Mouse (Mus musculus) hindbrain, embryonic 16.5 days (tissue): ENCODE measurements around the gene Slc7a7. TPM values are rescaled to one million over a fixed set of nuclear protein-coding genes. Genes with fewer than 3 reads are reported as not detected.
A peak's percentile ranks its signal among the peaks of the same experiment; 100 is the strongest.

Experiments used
- ATAC-seq: fragments of 200-750 bp; cut with Nextera tagmentation; 2 replicates; pipeline ENCODE4 v1.8.0; 2017; ENCODE audit warnings: moderate TSS enrichment, moderate library complexity
- H3K27ac ChIP-seq: fragments of 300-500 bp; sonication (generic); 2 replicates; pipeline ENCODE4 v1.5.1; 2014; ENCODE audit warnings: low read depth, mild to moderate bottlenecking, control low read depth, low read length, moderate library complexity
- H3K27me3 ChIP-seq: fragments of 300-500 bp; sonication (generic); replicated peaks from 2 replicates; pipeline ENCODE4 v1.6.1; 2014; ENCODE audit warnings: low read length; ENCODE audit not compliant: control insufficient read depth, insufficient read depth
- H3K36me3 ChIP-seq: fragments of 300-500 bp; sonication (generic); 2 replicates; pipeline ENCODE4 v1.6.1; 2014; ENCODE audit warnings: mild to moderate bottlenecking, low read length, moderate library complexity, mixed read lengths; ENCODE audit not compliant: control insufficient read depth, insufficient read depth
- H3K4me1 ChIP-seq: fragments of 300-500 bp; sonication (generic); 2 replicates; pipeline ENCODE4 v1.6.1; 2014; ENCODE audit warnings: low read depth, low read length; ENCODE audit not compliant: control insufficient read depth, insufficient read depth
- H3K4me2 ChIP-seq: fragments of 300-500 bp; sonication (generic); 2 replicates; pipeline ENCODE4 v1.6.1; 2014; ENCODE audit warnings: mild to moderate bottlenecking, low read length, control low read depth, moderate library complexity
- H3K4me3 ChIP-seq: fragments of 300-500 bp; sonication (generic); 2 replicates; pipeline ENCODE4 v1.5.1; 2014; ENCODE audit warnings: mild to moderate bottlenecking, low read length, control low read depth, moderate library complexity
- H3K9ac ChIP-seq: fragments of 300-500 bp; sonication (generic); 2 replicates; pipeline ENCODE4 v1.6.1; 2014; ENCODE audit warnings: low read depth, mild to moderate bottlenecking, control low read depth, low read length, moderate library complexity
- H3K9me3 ChIP-seq: fragments of 300-500 bp; sonication (generic); 2 replicates; pipeline ENCODE4 v1.6.1; 2014; ENCODE audit warnings: mild to moderate bottlenecking, low read length, moderate library complexity; ENCODE audit not compliant: control insufficient read depth
- WGBS: fragments of 180-500 bp; shearing (Covaris S2); extraction: QIAGEN DNeasy Blood & Tissue Kit; methylation state at CpG from one replicate; pipeline ENCODE4 v1.1.7; 2014; 5-methylcytosine and 5-hydroxymethylcytosine counted together
- polyA plus RNA-seq: library from polyadenylated mRNA; unstranded; fragments of >200 nt; fragmentation: Nextera tagmentation; extraction: Ambion mirVana; gene quantifications from 2 replicates; pipeline ENCODE4 v1.2.1, GENCODE M21; 2015

The Slc7a7 gene
- polyA plus RNA-seq, 1 experiment from 2014 or later = 4.9 TPM

GRCm38 (mm10) chr14:54371460-54371859, 46.1 kb downstream of the Slc7a7 start:
- 98% methylated on average over 10 of the region's 10 CpGs for whole genome bisulfite sequencing
- Histone ChIP-seq H3K27ac (no peak overlapping the region), H3K9me3 (no peaks in the 10 kb centered on the region), H3K36me3 (peaks cover 41% of the 10 kb centered on the region), H3K4me2 (no peak overlapping the region), H3K9ac (no peak overlapping the region), H3K4me1 (no peaks in the 10 kb centered on the region), H3K4me3 (no peak overlapping the region), H3K27me3 (no peaks in the 10 kb centered on the region)
- ATAC-seq = peak; percentile 28; the same call in 1 of the 2 replicates

DNA sequence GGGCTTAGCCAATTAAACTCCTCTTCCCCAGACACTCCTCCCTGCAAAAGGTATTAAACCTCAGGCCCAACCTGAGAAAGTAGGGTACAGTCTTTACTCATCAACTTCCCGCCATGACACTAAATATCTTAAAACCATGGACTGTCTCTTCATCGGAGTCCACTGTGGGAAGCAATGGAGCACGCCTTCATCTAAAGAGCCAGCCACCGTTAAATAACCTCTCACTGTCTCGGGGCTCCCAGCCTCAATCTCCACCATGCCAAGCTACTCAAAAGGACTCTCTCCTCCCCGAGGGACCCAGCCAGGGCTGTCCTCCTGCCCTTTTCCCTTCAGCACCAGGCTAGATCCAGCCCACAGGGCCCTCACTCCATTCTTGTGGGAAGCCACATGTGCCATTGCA, 47.0 kb downstream of the Slc7a7 start:
- no peak for ATAC-seq
- Histone ChIP-seq H3K27me3 (no peaks in the 10 kb centered on the region), H3K9ac (no peak overlapping the region), H3K4me1 (no peaks in the 10 kb centered on the region), H3K27ac (no peak overlapping the region), H3K4me2 (no peak overlapping the region), H3K4me3 (no peak overlapping the region), H3K36me3 (peaks cover 41% of the 10 kb centered on the region), H3K9me3 (no peaks in the 10 kb centered on the region)
- WGBS = 91% methylated on average over 6 of the region's 6 CpGs

DNA sequence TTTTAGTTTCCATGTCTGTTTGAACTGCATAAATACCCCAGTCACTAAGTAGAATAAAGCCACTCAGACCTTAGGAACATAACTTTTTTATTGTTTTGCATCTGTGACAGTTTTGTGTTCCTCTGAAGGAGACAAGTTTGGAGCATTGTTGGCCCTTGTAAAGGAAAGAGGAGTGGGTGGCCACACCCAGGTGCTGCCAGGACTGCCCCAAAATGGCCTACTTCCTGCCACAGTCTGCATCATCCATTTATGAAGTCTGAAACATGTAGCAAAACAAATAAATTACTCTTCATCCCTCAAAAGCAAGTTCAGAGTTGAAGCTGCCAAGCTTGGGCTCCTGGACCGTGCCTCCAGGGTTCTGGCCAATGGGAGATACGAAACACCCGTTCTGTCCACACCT, 48.2 kb downstream of the Slc7a7 start:
- ATAC-seq = no peak
- H3K36me3 ChIP-seq = peaks cover 45% of the 10 kb centered on the region

GRCm38 (mm10) chr14:54367429-54368060, 50.0 kb downstream of the Slc7a7 start:
- Histone ChIP-seq H3K9me3 (no peaks in the 10 kb centered on the region), H3K4me2 (no peak overlapping the region), H3K27me3 (no peaks in the 10 kb centered on the region), H3K9ac (no peak overlapping the region), H3K4me3 (no peak overlapping the region), H3K36me3 (peaks cover 51% of the 10 kb centered on the region), H3K27ac (no peak overlapping the region), H3K4me1 (peaks cover 1% of the 10 kb centered on the region)
- no peak for ATAC-seq
- WGBS = 89% methylated on average over 18 of the region's 18 CpGs

More for the DNA sequence above, 48.2 kb downstream of the Slc7a7 start:
- no peaks in the 10 kb centered on the region for H3K9me3 ChIP-seq
- no peak overlapping the region for H3K4me3 ChIP-seq
- no peak overlapping the region for H3K9ac ChIP-seq
- H3K4me2 ChIP-seq = no peak overlapping the region
- no peaks in the 10 kb centered on the region for H3K27me3 ChIP-seq
- 96% methylated on average over 3 of the region's 3 CpGs for WGBS
- H3K4me1 ChIP-seq = no peaks in the 10 kb centered on the region
- no peak overlapping the region for H3K27ac ChIP-seq

DNA sequence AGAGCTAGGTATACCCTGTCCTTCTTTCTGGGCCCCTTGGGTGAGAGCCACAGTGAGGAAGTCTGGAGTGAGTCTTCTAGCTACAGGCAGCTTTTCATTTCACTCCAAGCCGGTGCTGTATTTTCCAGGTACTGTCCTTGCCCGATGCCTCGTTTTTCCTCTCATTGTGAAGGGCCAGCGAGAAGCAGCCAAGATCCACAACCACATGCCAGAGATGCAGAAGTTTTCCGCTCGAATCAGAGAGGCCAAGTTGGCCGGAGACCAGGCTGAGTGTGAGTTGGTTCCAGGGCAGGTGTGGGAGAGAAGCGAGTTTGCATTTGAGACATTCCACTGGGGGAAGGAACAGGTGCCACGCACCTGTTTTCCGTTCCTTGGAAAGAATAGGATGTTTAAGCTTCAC, 51.0 kb downstream of the Slc7a7 start:
- WGBS = 93% methylated on average over 10 of the region's 10 CpGs
- no peaks in the 10 kb centered on the region for H3K9me3 ChIP-seq
- no peak overlapping the region for H3K4me2 ChIP-seq
- H3K4me1 ChIP-seq = peaks cover 8% of the 10 kb centered on the region
- no peak overlapping the region for H3K4me3 ChIP-seq
- no peak overlapping the region for H3K9ac ChIP-seq
- peaks cover 51% of the 10 kb centered on the region for H3K36me3 ChIP-seq
- H3K27me3 ChIP-seq = no peaks in the 10 kb centered on the region
- no peak overlapping the region for H3K27ac ChIP-seq
- ATAC-seq = no peak

DNA sequence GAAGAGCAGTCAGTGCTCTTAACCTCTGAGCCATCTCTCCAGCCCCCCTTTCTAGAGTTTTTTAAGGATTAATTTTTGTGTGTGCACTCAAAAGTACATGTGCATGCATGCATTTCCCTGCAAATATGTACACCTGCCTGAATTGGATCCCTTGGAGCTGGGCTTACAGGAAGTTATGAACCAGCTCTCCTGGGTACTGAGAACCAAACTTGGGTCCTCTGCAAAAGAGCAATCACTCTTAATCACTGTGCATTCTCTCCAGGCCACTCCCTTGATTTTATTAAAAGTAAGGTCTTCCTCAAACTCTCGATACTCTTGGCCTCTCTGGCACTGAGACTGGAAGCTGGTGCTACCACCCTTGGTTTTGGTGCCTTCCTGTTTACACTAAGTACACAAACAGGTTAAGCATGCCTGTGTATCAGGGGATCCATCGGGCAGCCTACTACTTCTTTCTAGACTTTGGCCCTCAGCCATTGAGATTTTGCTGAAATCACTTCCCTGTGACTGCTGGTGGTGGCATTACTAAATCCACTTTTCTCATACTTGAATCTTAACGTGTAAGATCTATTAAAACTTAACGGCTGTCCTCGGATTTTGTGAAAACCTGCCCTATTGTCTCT, 52.4 kb downstream of the Slc7a7 start:
- 93% methylated on average over 5 of the region's 5 CpGs for WGBS
- no peaks in the 10 kb centered on the region for H3K9me3 ChIP-seq
- ATAC-seq = no peak
- no peak overlapping the region for H3K4me2 ChIP-seq
- no peak overlapping the region for H3K4me3 ChIP-seq
- no peaks in the 10 kb centered on the region for H3K27me3 ChIP-seq
- H3K9ac ChIP-seq = no peak overlapping the region
- peaks cover 44% of the 10 kb centered on the region for H3K36me3 ChIP-seq
- no peak overlapping the region for H3K27ac ChIP-seq
- H3K4me1 ChIP-seq = peaks cover 9% of the 10 kb centered on the region

DNA sequence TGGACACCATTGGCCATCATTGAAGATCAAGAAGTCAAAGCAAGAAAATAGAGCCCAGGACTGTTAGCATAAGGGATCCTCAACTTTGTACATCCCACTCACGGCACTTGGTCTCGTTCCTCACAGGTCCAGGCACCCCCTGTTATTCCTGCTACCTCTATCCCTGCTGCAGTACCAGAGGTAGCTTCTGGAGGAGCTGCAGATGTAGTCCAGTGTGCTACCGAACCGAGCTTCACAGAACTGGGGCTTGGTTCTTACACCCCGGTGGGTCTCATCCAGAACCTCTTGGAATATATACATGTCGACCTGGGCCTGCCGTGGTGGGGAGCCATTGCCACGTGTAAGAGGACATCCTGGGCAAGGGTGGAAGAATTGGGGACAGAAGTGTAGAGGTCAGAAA, 54.4 kb downstream of the Slc7a7 start:
- WGBS = 96% methylated on average over 8 of the region's 8 CpGs
- no peak overlapping the region for H3K4me3 ChIP-seq

DNA sequence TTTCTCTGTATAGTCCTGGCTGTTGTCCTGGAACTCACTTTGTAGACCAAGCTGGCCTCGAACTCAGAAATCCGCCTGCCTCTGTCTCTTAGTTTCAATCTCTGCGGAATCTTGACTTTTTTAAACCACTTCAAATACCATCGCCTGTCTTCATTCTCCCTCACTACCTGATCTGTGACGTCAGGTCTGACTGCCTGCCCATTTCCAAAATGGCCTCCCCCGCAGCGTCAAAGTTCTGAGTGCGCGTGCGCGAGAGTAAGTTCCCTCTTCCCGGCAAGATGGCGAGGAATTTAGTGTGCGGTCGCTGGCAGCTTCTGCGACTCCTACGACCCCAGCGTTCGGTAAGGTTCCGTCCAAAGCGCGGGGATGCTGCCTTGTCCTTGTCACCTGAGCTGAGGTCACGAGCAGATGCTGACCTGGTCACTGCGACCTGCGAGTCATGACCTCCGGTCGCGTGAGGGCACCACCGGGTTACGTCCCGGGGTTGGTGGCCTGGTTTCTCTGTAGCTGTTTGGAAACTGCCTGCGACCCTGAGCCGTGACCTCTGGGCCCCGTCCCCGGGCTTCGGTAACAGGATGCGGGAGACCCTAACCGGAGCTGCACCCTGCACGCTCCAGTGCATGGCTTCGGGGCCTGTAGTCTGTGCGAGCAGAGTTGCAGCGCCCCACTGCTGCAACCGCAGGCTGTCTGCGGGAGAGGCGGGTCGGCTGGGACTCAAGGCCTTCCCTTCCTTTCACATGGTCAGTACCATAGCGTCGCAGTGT, 56.8 kb downstream of the Slc7a7 start, which contains the start of gene Oxa1l:
Gene Oxa1l (plus strand): TSS at position 258 of the 764 bp plus-strand sequence.
- peaks cover 10% of the 10 kb centered on the region; the same call in 1 of the 2 replicates for H3K36me3 ChIP-seq
- peak within 1 kb of the TSS; percentile 91 for H3K4me2 ChIP-seq
- peaks cover 9% of the 10 kb centered on the region for H3K4me1 ChIP-seq
- under 1% methylated on average over 48 of the region's 48 CpGs for WGBS
- no peaks in the 10 kb centered on the region for H3K9me3 ChIP-seq
- ATAC-seq = peak; percentile 93
- H3K27ac ChIP-seq = peak within 1 kb of the TSS; percentile 84
- H3K9ac ChIP-seq = peak within 1 kb of the TSS; percentile 79
- no peaks in the 10 kb centered on the region for H3K27me3 ChIP-seq
- H3K4me3 ChIP-seq = peak within 1 kb of the TSS; percentile 78

More for the DNA sequence above, 54.4 kb downstream of the Slc7a7 start:
- Histone ChIP-seq H3K9me3 (no peaks in the 10 kb centered on the region), H3K4me2 (no peak overlapping the region), H3K36me3 (peaks cover 27% of the 10 kb centered on the region), H3K27me3 (no peaks in the 10 kb centered on the region), H3K27ac (no peak overlapping the region), H3K9ac (no peak overlapping the region), H3K4me1 (peaks cover 9% of the 10 kb centered on the region)
- ATAC-seq = no peak

GRCm38 (mm10) chr14:54354406-54354805, 63.2 kb downstream of the Slc7a7 start:
- 35% methylated on average over 1 of the region's 1 CpGs for WGBS

More at GRCm38 (mm10) chr14:54354406-54354805, 63.2 kb downstream of the Slc7a7 start:
- Histone ChIP-seq H3K4me2 (no peak overlapping the region), H3K4me3 (no peak overlapping the region), H3K36me3 (no peaks in the 10 kb centered on the region), H3K27me3 (no peaks in the 10 kb centered on the region), H3K9me3 (no peaks in the 10 kb centered on the region), H3K4me1 (no peaks in the 10 kb centered on the region), H3K9ac (no peak overlapping the region), H3K27ac (no peak overlapping the region)
- ATAC-seq = no peak
